Mouse (Mus musculus): Measurements from ENCODE around the gene Duoxa1.

- no peak for TF ChIP-seq CTCF (IDR thresholded peaks at IDR 0.05; ENCODE audit: low read depth)
- no peak for TF ChIP-seq EP300 (IDR thresholded peaks at IDR 0.05; ENCODE audit: low read depth)
These were observed 31.8 kb upstream of the Duoxa1 start for GRCm38 (mm10) chr2:122345106-122345893.
